Mouse (Mus musculus) heart, embryonic 10.5 days (tissue): Measurements from ENCODE around the gene H2al1j. TPM values are rescaled to one million over a fixed set of nuclear protein-coding genes. Genes with fewer than 3 reads are reported as not detected.

ENCODE experiments used
- DNase-seq: peaks from one replicate; pipeline ENCODE4 v3.0.0-alpha.2; 2017; ENCODE audit warnings: low spot score
- H3K27ac ChIP-seq: fragments of 300-500 bp; sonication (generic); 2 replicates; pipeline ENCODE4 v1.5.1; 2016; ENCODE audit warnings: mild to moderate bottlenecking
- H3K27me3 ChIP-seq: fragments of 300-500 bp; sonication (generic); 2 replicates; pipeline ENCODE4 v1.6.1; 2016; ENCODE audit warnings: mild to moderate bottlenecking; ENCODE audit not compliant: poor library complexity, insufficient read depth, severe bottlenecking
- H3K36me3 ChIP-seq: fragments of 300-500 bp; sonication (generic); 2 replicates; pipeline ENCODE4 v1.6.1; 2016; ENCODE audit warnings: mild to moderate bottlenecking, moderate library complexity
- H3K4me1 ChIP-seq: fragments of 300-500 bp; sonication (generic); 2 replicates; pipeline ENCODE4 v1.6.1; 2016; ENCODE audit warnings: mild to moderate bottlenecking
- H3K4me3 ChIP-seq: fragments of 300-500 bp; sonication (generic); 2 replicates; pipeline ENCODE4 v1.5.1; 2016; ENCODE audit warnings: mild to moderate bottlenecking, moderate library complexity
- H3K9me3 ChIP-seq: fragments of 300-500 bp; sonication (generic); 2 replicates; pipeline ENCODE4 v1.6.1; 2016; ENCODE audit warnings: mild to moderate bottlenecking, moderate library complexity
- WGBS: fragments of 180-500 bp; shearing (Covaris S2); methylation state at CpG from one replicate; pipeline ENCODE4 v1.1.7; 2016; 5-methylcytosine and 5-hydroxymethylcytosine counted together
- polyA plus RNA-seq: library from polyadenylated mRNA; unstranded; fragments of >200 nt; fragmentation: Nextera tagmentation; extraction: Ambion mirVana; gene quantifications from 2 replicates; pipeline ENCODE4 v1.2.1, GENCODE M21; 2016

The H2al1j gene
- polyA plus RNA-seq, 1 experiment from 2014 or later: not detected

- Histone ChIP-seq H3K4me3 (no peak overlapping the region), H3K36me3 (no peaks in the 10 kb centered on the region), H3K27me3 (no peaks in the 10 kb centered on the region; the same call in 1 of the 2 replicates), H3K27ac (no peak overlapping the region), H3K9me3 (no peaks in the 10 kb centered on the region), H3K4me1 (no peaks in the 10 kb centered on the region)
- DNase-seq: no peak
- 71% methylated on average over 9 of the region's 9 CpGs for WGBS
Measured at GRCm38 (mm10) chrX:11345762-11346161, 18.1 kb downstream of the H2al1j start.

- no peak overlapping the region for H3K4me3 ChIP-seq
- H3K27me3 ChIP-seq: no peaks in the 10 kb centered on the region; the same call in 1 of the 2 replicates
- H3K27ac ChIP-seq: no peak overlapping the region
- no peaks in the 10 kb centered on the region for H3K4me1 ChIP-seq
- H3K9me3 ChIP-seq: no peaks in the 10 kb centered on the region
- WGBS: 79% methylated on average over 3 of the region's 3 CpGs
- DNase-seq: no peak
- no peaks in the 10 kb centered on the region for H3K36me3 ChIP-seq
Measured at GRCm38 (mm10) chrX:11346756-11347155, 19.1 kb downstream of the H2al1j start.

- peaks cover 36% of the 10 kb centered on the region; the same call in 1 of the 2 replicates for H3K27me3 ChIP-seq
- DNase-seq: no peak
- no peaks in the 10 kb centered on the region for H3K4me1 ChIP-seq
- no peaks in the 10 kb centered on the region for H3K36me3 ChIP-seq
- H3K9me3 ChIP-seq: no peaks in the 10 kb centered on the region
- 78% methylated on average over 6 of the region's 6 CpGs for WGBS
- no peak overlapping the region for H3K4me3 ChIP-seq
- no peak overlapping the region for H3K27ac ChIP-seq
Measured at GRCm38 (mm10) chrX:11360823-11361222, 33.2 kb downstream of the H2al1j start.

GRCm38 (mm10) chrX:11361261-11361660 lies 33.6 kb downstream of the H2al1j start:
- Histone ChIP-seq H3K27ac (no peak overlapping the region), H3K27me3 (peaks cover 35% of the 10 kb centered on the region; the same call in 1 of the 2 replicates), H3K4me1 (no peaks in the 10 kb centered on the region), H3K9me3 (no peaks in the 10 kb centered on the region), H3K36me3 (no peaks in the 10 kb centered on the region), H3K4me3 (no peak overlapping the region)
- DNase-seq: no peak
- 84% methylated on average over 2 of the region's 2 CpGs for WGBS

GRCm38 (mm10) chrX:11363890-11364289 lies 36.3 kb downstream of the H2al1j start:
- DNase-seq: no peak
- Histone ChIP-seq H3K27me3 (peaks cover 31% of the 10 kb centered on the region; the same call in 1 of the 2 replicates), H3K9me3 (no peaks in the 10 kb centered on the region)

GRCm38 (mm10) chrX:11365151-11365550 lies 37.5 kb downstream of the H2al1j start:
- H3K27me3 ChIP-seq: peaks cover 20% of the 10 kb centered on the region; the same call in 1 of the 2 replicates
- no peak overlapping the region for H3K4me3 ChIP-seq
- WGBS: 73% methylated on average over 12 of the region's 12 CpGs
- H3K4me1 ChIP-seq: no peaks in the 10 kb centered on the region
- no peaks in the 10 kb centered on the region for H3K36me3 ChIP-seq
- H3K9me3 ChIP-seq: no peaks in the 10 kb centered on the region
- no peak overlapping the region for H3K27ac ChIP-seq
- no peak for DNase-seq

More at GRCm38 (mm10) chrX:11363890-11364289, 36.3 kb downstream of the H2al1j start:
- no peaks in the 10 kb centered on the region for H3K36me3 ChIP-seq
- WGBS: 67% methylated on average over 6 of the region's 6 CpGs
- no peak overlapping the region for H3K4me3 ChIP-seq
- H3K27ac ChIP-seq: no peak overlapping the region
- no peaks in the 10 kb centered on the region for H3K4me1 ChIP-seq

Other genes starting within 250 kb of the H2al1j start
- not detected in 2 replicates for gene H2al1a, start 28.6 kb upstream of the H2al1j start, polyA plus RNA-seq
- not detected in 2 replicates for gene H2al1b, start 25.4 kb upstream of the H2al1j start, polyA plus RNA-seq
- not detected in 2 replicates for gene H2al1c, start 22.2 kb upstream of the H2al1j start, polyA plus RNA-seq
- not detected in 2 replicates for gene H2al1d, start 19.0 kb upstream of the H2al1j start, polyA plus RNA-seq
- gene H2al1e, start 15.9 kb upstream of the H2al1j start, polyA plus RNA-seq: not detected in 2 replicates
- gene H2al1f, start 12.7 kb upstream of the H2al1j start, polyA plus RNA-seq: not detected in 2 replicates
- not detected in 2 replicates for gene H2al1g, start 9.6 kb upstream of the H2al1j start, polyA plus RNA-seq
- gene H2al1h, start 6.3 kb upstream of the H2al1j start, polyA plus RNA-seq: not detected in 2 replicates
- gene H2al1i, start 3.2 kb upstream of the H2al1j start, polyA plus RNA-seq: not detected in 2 replicates